ENCODE assay signal across 13 mouse cellular contexts in genomic region chr7:96801368-96801767, GRCm38 (mm10).
DNase-seq lines count a peak whose midpoint lies in the region; ATAC-seq and TF ChIP-seq lines count a peak whose summit lies in the region.
"Had no signal": no experiment of that assay in that cellular context is flagged by ENCODE, and none has a peak within 500 bp of the region (broad histone marks: within the 10 kb centered on the region; RNA-seq: fewer than 3 reads in every experiment).

No protein-coding gene starts in this region.

- in situ Hi-C loops in Patski (cut with MboI; ENCODE audit: low pct_unique_long_range_greater_than_20kb): no loop called here

- no peak overlapping the region for H3K27ac ChIP-seq in heart, adult 2 months
- H3K27ac ChIP-seq in embryonic facial prominence, embryonic 12.5 days: 0 out of 2 replicates have a peak overlapping the region, but pooled peaks have one; percentile 4
- H3K27ac ChIP-seq in forebrain, embryonic 12.5 days: no peak overlapping the region
- H3K27ac ChIP-seq: forebrain, embryonic 13.5 days; heart, embryonic 15.5 days; hindbrain, embryonic 13.5 days; lung, embryonic 15.5 days had no signal

- 39% methylated on average over 9 of the region's 9 CpGs for WGBS in heart, adult 2 months
- 44% methylated on average over 9 of the region's 9 CpGs for WGBS in embryonic facial prominence, embryonic 12.5 days
- 85% methylated on average over 9 of the region's 9 CpGs for WGBS in forebrain, embryonic 12.5 days

- ATAC-seq in Patski: no peak
- ATAC-seq in embryonic facial prominence, embryonic 12.5 days (ENCODE audit: insufficient number of reproducible peaks, insufficient read depth, low FRiP score, low TSS enrichment): no peak
- ATAC-seq in forebrain, embryonic 12.5 days (ENCODE audit: low FRiP score): no peak
- ATAC-seq: forebrain, embryonic 13.5 days had no signal

- H3K9ac ChIP-seq in heart, adult 2 months (ENCODE audit: low read depth, low read length): no peak overlapping the region
- H3K9ac ChIP-seq in embryonic facial prominence, embryonic 12.5 days: no peak overlapping the region
- H3K9ac ChIP-seq in forebrain, embryonic 12.5 days: no peak overlapping the region
- H3K9ac ChIP-seq: forebrain, embryonic 13.5 days; heart, embryonic 15.5 days; hindbrain, embryonic 13.5 days; lung, embryonic 15.5 days had no signal

- no peaks in the 10 kb centered on the region for H3K36me3 ChIP-seq in heart, adult 2 months (ENCODE audit: control insufficient read depth, insufficient read depth, low read length)
- 0 out of 2 replicates have a peak, but pooled peaks cover 12% of the 10 kb centered on the region for H3K36me3 ChIP-seq in embryonic facial prominence, embryonic 12.5 days
- peaks cover 21% of the 10 kb centered on the region for H3K36me3 ChIP-seq in forebrain, embryonic 12.5 days (replicated peaks)
- H3K36me3 ChIP-seq: heart, embryonic 15.5 days; hindbrain, embryonic 13.5 days; lung, embryonic 15.5 days had no signal

- H3K4me2 ChIP-seq in embryonic facial prominence, embryonic 12.5 days (replicated peaks): no peak overlapping the region
- H3K4me2 ChIP-seq in forebrain, embryonic 12.5 days: no peak overlapping the region
- H3K4me2 ChIP-seq: forebrain, embryonic 13.5 days; heart, embryonic 15.5 days; hindbrain, embryonic 13.5 days; lung, embryonic 15.5 days had no signal

- no peaks in the 10 kb centered on the region for H3K9me3 ChIP-seq in embryonic facial prominence, embryonic 12.5 days
- H3K9me3 ChIP-seq in forebrain, embryonic 12.5 days: no peaks in the 10 kb centered on the region
- H3K9me3 ChIP-seq: forebrain, embryonic 13.5 days; heart, embryonic 15.5 days; hindbrain, embryonic 13.5 days; lung, embryonic 15.5 days had no signal

- no peaks in the 10 kb centered on the region; the same call in 1 of the 2 replicates for H3K4me1 ChIP-seq in heart, adult 2 months (ENCODE audit: control insufficient read depth, insufficient read depth, low read length)
- H3K4me1 ChIP-seq in embryonic facial prominence, embryonic 12.5 days: peaks cover 40% of the 10 kb centered on the region
- H3K4me1 ChIP-seq in forebrain, embryonic 12.5 days: peaks cover 26% of the 10 kb centered on the region

- no peaks in the 10 kb centered on the region for H3K27me3 ChIP-seq in heart, adult 2 months (ENCODE audit: control insufficient read depth, insufficient read depth, low read length)
- H3K27me3 ChIP-seq in Patski: no peaks in the 10 kb centered on the region
- no peaks in the 10 kb centered on the region for H3K27me3 ChIP-seq in embryonic facial prominence, embryonic 12.5 days
- no peaks in the 10 kb centered on the region for H3K27me3 ChIP-seq in forebrain, embryonic 12.5 days
- H3K27me3 ChIP-seq: forebrain, embryonic 13.5 days; heart, embryonic 15.5 days; lung, embryonic 15.5 days had no signal

- POLR2A ChIA-PET in Patski (lab: Charles Lee): interaction anchor here (0.6 kb wide), 1 partner anchor 40 kb away, joined by 3 read pairs; no protein-coding TSS in a partner anchor

- no peak for TF ChIP-seq EP300 in heart, adult 2 months (IDR thresholded peaks at IDR 0.05; ENCODE audit: insufficient read depth, low read depth, low read length)

- CTCF ChIA-PET in Patski (lab: Charles Lee): interaction anchor here (1.1 kb wide), 1 partner anchor 31 kb away, joined by 3 read pairs; no protein-coding TSS in a partner anchor

- intact Hi-C loops in heart, adult 2 months (cut with DNase I): no loop called here

- no peak overlapping the region for H3K4me3 ChIP-seq in heart, adult 2 months
- no peak overlapping the region for H3K4me3 ChIP-seq in embryonic facial prominence, embryonic 12.5 days
- no peak overlapping the region for H3K4me3 ChIP-seq in forebrain, embryonic 12.5 days (replicated peaks)
- H3K4me3 ChIP-seq: forebrain, embryonic 13.5 days; heart, embryonic 15.5 days; hindbrain, embryonic 13.5 days; lung, embryonic 15.5 days had no signal

- H3K79me2 ChIP-seq in heart, adult 2 months (replicated peaks; ENCODE audit: control insufficient read depth, insufficient read depth, low read length): no peaks in the 10 kb centered on the region

- DNase-seq in heart, adult 18-20 months: peak; percentile 18 to 20
- no peak for DNase-seq in heart, adult 2 months
- DNase-seq in Patski (ENCODE audit: low read depth, low spot score): peak; percentile 69
- peak; percentile 54 for DNase-seq in lung, postnatal 36 days
- no peak for DNase-seq in right cerebral cortex, postnatal 4 days
- no peak for DNase-seq in layer of hippocampus, adult 9-10 months (ENCODE audit: low spot score)
- DNase-seq: gastrocnemius, postnatal 36 days had no signal

- TF ChIP-seq CTCF in heart, adult 2 months (IDR thresholded peaks at IDR 0.05): no peak
- TF ChIP-seq CTCF in Patski (IDR thresholded peaks at IDR 0.05): no peak

- no peak for TF ChIP-seq POLR2A in heart, adult 2 months (IDR thresholded peaks at IDR 0.05; ENCODE audit: insufficient read depth, low read depth, low read length)

Comparison
In these comparisons a context has a peak if more than half of its experiments do, and no peak if none do; other contexts are left out.
1. DNase-seq: peak in heart, adult 18-20 months (2 of 2), Patski (single experiment) and lung, postnatal 36 days (single experiment); none in heart, adult 2 months (0 of 2), right cerebral cortex, postnatal 4 days (single experiment) and layer of hippocampus, adult 9-10 months (single experiment).